Mouse (Mus musculus) ovary, postnatal 14 days (tissue): ENCODE results near the gene Olfr720.

ENCODE experiments used
- DNase-seq: peaks from one replicate; pipeline ENCODE4 v3.0.0; 2022; ENCODE audit warnings: low spot score

The Olfr720 gene

DNA sequence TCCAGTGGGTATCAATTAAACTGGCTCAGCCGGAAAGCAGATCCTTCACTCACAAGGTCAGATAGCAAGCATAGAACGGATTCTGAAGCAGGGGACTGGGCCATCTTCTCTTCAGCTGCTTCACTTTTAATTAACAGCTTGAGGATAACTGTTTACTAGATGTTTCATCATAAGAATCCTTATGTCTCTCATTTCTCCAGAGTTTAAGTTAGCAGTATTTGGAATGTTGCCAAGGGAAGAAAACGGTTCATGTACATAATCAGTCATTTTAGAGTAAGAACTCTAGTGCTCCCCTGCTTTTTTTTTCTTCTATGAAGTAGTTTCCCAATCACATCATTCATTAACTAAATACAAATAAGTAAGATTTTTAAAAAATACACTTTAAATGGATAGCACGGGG, at the start of gene Olfr720:
Olfr720 (minus strand) TSS at position 101 of the 400 bp plus-strand sequence.
- DNase-seq, result no peak
